Mouse (Mus musculus): ENCODE results near the gene Slc16a12.
A peak's percentile ranks its signal among the peaks of the same experiment; 100 is the strongest.

GRCm38 (mm10) chr19:34751150-34751549 is 4.1 kb upstream of the Slc16a12 start:
- TF ChIP-seq CTCF (IDR thresholded peaks at IDR 0.05; ENCODE audit: low read depth) (peak; percentile 65), EP300 (optimal IDR thresholded peaks at IDR 0.05) (no peak)

Measured in stomach, postnatal 0 days (tissue).